Mouse (Mus musculus): ENCODE data around the gene Dync1i2. TPM values are rescaled to one million over a fixed set of nuclear protein-coding genes. Genes with fewer than 3 reads are reported as not detected.
A peak's percentile ranks its signal among the peaks of the same experiment; 100 is the strongest.

Gene Dync1i2
- total and polyA plus RNA-seq, 3 experiments = 22.9 to 74.3 (median 38.6) TPM

DNA sequence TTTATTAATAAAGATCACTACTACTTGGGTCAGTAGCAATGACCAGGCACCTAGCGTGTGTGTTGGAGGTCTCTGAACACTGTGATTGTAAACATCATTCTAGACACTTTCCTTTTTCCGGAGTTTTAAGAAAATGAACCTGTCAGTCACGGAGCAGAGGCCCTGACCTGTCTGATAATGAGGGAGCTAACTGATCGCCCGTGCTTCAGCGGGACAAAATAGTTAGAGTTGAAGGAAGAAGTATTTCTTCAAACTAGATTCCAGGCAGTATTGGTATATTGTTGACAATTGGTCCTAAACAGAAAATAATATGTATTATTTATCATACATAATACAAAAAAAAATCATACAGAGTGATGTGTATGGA is 837 bp downstream of the Dync1i2 start:
- peaks cover 9% of the 10 kb centered on the region for H3K79me2 ChIP-seq (replicated peaks; ENCODE audit: control insufficient read depth, extremely low read depth, insufficient read depth, poor library complexity, severe bottlenecking)
- peak overlapping the region; percentile 80 for H3K9ac ChIP-seq (ENCODE audit: insufficient read depth, low read depth)
- peak overlapping the region; percentile 86 to 93 (median 91) for H3K4me3 ChIP-seq (replicated peaks in 1 of 3; ENCODE audit: low read depth in 2 of 3, low read length in 2 of 3, poor library complexity in 1 of 3)
- H3K27ac ChIP-seq (ENCODE audit: insufficient read depth, low read depth) = no peak overlapping the region
- dilution Hi-C loops (cut with MboI; ENCODE audit: extremely low pct_ligation_motif_present, extremely low pct_unique_long_range_greater_than_20kb, low sequenced_read_pairs) = no loop called here
- peak overlapping the region; percentile 89 for H3K4me2 ChIP-seq (ENCODE audit: insufficient read depth, low read depth, poor library complexity, severe bottlenecking)
- no peak for DNase-seq (ENCODE audit: extremely low read depth)
- H3K36me3 ChIP-seq (replicated peaks in 1 of 2; ENCODE audit: control insufficient read depth in 1 of 2, insufficient read depth in 1 of 2, low read length in 1 of 2) = peaks cover 12 to 13% of the 10 kb centered on the region in 2 experiments
- in situ Hi-C loops (cut with MboI; ENCODE audit: low pct_ligation_motif_present, low pct_unique_long_range_greater_than_20kb, low sequenced_read_pairs) = no loop called here
- peaks cover 2 to 16% of the 10 kb centered on the region in 2 experiments for H3K4me1 ChIP-seq (ENCODE audit: control insufficient read depth in 1 of 2, insufficient read depth in 2 of 2)
- no peaks in the 10 kb centered on the region for H3K9me3 ChIP-seq (replicated peaks; ENCODE audit: low read length)
- no peak for TF ChIP-seq MAX (IDR thresholded peaks at IDR 0.05; ENCODE audit: low read length)
- H3K27me3 ChIP-seq (replicated peaks) = no peaks in the 10 kb centered on the region

DNA sequence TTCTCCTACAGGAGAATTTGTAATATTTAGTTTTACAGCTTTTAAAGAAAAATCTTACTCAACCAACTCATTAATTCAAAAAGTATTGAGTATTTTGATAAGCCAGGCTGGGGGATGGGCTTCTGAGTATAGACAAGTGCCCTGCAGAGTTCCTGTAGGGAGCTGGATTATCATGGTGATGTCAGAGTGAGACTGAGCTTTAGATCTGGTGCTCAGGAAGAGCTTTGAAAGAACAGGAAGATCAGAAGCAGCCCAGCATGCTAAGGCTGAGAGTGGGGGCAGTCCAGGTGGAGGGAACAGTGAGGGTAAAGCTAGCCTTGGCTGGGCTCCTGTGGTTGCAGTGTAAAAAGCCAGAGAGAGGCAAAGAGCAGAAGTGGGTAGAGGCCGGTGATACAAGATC is 9.5 kb downstream of the Dync1i2 start:
- no peaks in the 10 kb centered on the region for H3K27me3 ChIP-seq (replicated peaks)

DNA sequence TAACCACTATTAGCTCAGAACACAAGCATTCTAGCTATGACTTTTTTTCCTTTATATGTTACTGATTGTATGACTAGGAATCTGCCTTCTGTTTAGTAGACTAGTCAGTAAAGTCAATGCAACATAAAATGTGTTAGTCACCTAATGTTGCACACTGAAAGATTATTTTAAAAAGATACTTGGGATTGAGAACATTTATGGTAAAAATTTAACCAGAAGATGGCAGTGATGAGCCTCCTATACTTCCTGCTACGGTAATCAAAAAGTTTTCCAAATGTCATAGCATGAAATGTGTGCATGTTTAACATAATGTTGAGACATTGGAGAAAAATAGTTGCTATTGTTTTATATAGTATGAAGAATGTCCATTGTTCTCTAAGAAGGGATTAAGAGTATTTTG is 15.9 kb downstream of the Dync1i2 start:
- Histone ChIP-seq H3K27ac (ENCODE audit: insufficient read depth, low read depth) (no peak overlapping the region), H3K79me2 (replicated peaks; ENCODE audit: control insufficient read depth, extremely low read depth, insufficient read depth, poor library complexity, severe bottlenecking) (peaks cover 3% of the 10 kb centered on the region; the same call in 1 of the 2 replicates), H3K4me1 (ENCODE audit: control insufficient read depth in 1 of 2, insufficient read depth in 2 of 2) (no peaks in the 10 kb centered on the region), H3K4me2 (ENCODE audit: insufficient read depth, low read depth, poor library complexity, severe bottlenecking) (no peak overlapping the region), H3K4me3 (replicated peaks in 1 of 3; ENCODE audit: low read depth in 2 of 3, low read length in 2 of 3, poor library complexity in 1 of 3) (no peak overlapping the region), H3K9me3 (replicated peaks; ENCODE audit: low read length) (no peaks in the 10 kb centered on the region), H3K36me3 (replicated peaks in 1 of 2; ENCODE audit: control insufficient read depth in 1 of 2, insufficient read depth in 1 of 2, low read length in 1 of 2) (peaks cover 16 to 48% of the 10 kb centered on the region in 2 experiments), H3K27me3 (replicated peaks) (no peaks in the 10 kb centered on the region), H3K9ac (ENCODE audit: insufficient read depth, low read depth) (no peak overlapping the region)
- in situ Hi-C loops (cut with MboI; ENCODE audit: low pct_ligation_motif_present, low pct_unique_long_range_greater_than_20kb, low sequenced_read_pairs) (no loop called here), dilution Hi-C loops (cut with MboI; ENCODE audit: extremely low pct_ligation_motif_present, extremely low pct_unique_long_range_greater_than_20kb, low sequenced_read_pairs) (no loop called here)
- DNase-seq (ENCODE audit: extremely low read depth) = no peak
- peak; percentile 54 for TF ChIP-seq RAD21 (IDR thresholded peaks at IDR 0.05; ENCODE audit: low read depth, low read length)
- TF ChIP-seq SMC3 (IDR thresholded peaks at IDR 0.05; ENCODE audit: low read depth, low read length) = peak; percentile 39; the same call in 1 of the 2 replicates
- TF ChIP-seq CTCF (conservative IDR thresholded peaks at IDR 0.05 in 1 of 2, IDR thresholded peaks at IDR 0.05 in 1 of 2; ENCODE audit: low read depth in 2 of 2, low read length in 2 of 2) = peak in 1 of 2 experiments; percentile 60; a peak in 2 of 4 replicates
- no peak for TF ChIP-seq JUND (conservative IDR thresholded peaks at IDR 0.05; ENCODE audit: low read depth, low read length)

More for the DNA sequence above, 9.5 kb downstream of the Dync1i2 start:
- in situ Hi-C loops (cut with MboI; ENCODE audit: low pct_ligation_motif_present, low pct_unique_long_range_greater_than_20kb, low sequenced_read_pairs) = no loop called here
- Histone ChIP-seq H3K9ac (ENCODE audit: insufficient read depth, low read depth) (no peak overlapping the region), H3K4me3 (replicated peaks in 1 of 3; ENCODE audit: low read depth in 2 of 3, low read length in 2 of 3, poor library complexity in 1 of 3) (no peak overlapping the region), H3K79me2 (replicated peaks; ENCODE audit: control insufficient read depth, extremely low read depth, insufficient read depth, poor library complexity, severe bottlenecking) (no peaks in the 10 kb centered on the region; the same call in 1 of the 2 replicates), H3K36me3 (replicated peaks in 1 of 2; ENCODE audit: control insufficient read depth in 1 of 2, insufficient read depth in 1 of 2, low read length in 1 of 2) (peaks cover 30 to 62% of the 10 kb centered on the region in 2 experiments), H3K4me2 (ENCODE audit: insufficient read depth, low read depth, poor library complexity, severe bottlenecking) (no peak overlapping the region), H3K27ac (ENCODE audit: insufficient read depth, low read depth) (no peak overlapping the region), H3K9me3 (replicated peaks; ENCODE audit: low read length) (no peaks in the 10 kb centered on the region), H3K4me1 (ENCODE audit: control insufficient read depth in 1 of 2, insufficient read depth in 2 of 2) (no peaks in the 10 kb centered on the region)
- DNase-seq (ENCODE audit: extremely low read depth) = no peak
- dilution Hi-C loops (cut with MboI; ENCODE audit: extremely low pct_ligation_motif_present, extremely low pct_unique_long_range_greater_than_20kb, low sequenced_read_pairs) = no loop called here
- TF ChIP-seq ETS1 (conservative IDR thresholded peaks at IDR 0.05; ENCODE audit: low read depth, low read length) (no peak), MXI1 (IDR thresholded peaks at IDR 0.05; ENCODE audit: low read depth, low read length) (no peak), EP300 (IDR thresholded peaks at IDR 0.05; ENCODE audit: low read length) (no peak), CHD1 (IDR thresholded peaks at IDR 0.05; ENCODE audit: low read depth, low read length) (no peak), NELFE (IDR thresholded peaks at IDR 0.05; ENCODE audit: low read depth, low read length) (no peak), POLR2AphosphoS2 (IDR thresholded peaks at IDR 0.05; ENCODE audit: low read depth, low read length) (no peak), ZC3H11A (IDR thresholded peaks at IDR 0.05; ENCODE audit: low read depth, low read length) (no peak), UBTF (IDR thresholded peaks at IDR 0.05; ENCODE audit: low read depth, low read length) (no peak)
